Mouse (Mus musculus) ovary, postnatal 10 days (tissue): ENCODE measurements around the gene Mad1l1.

Source experiments
- DNase-seq: peaks from one replicate; pipeline ENCODE4 v3.0.0; 2022; ENCODE audit warnings: low spot score

Gene Mad1l1

GRCm38 (mm10) chr5:140215471-140216087, 105.8 kb downstream of the Mad1l1 start:
- DNase-seq = no peak

GRCm38 (mm10) chr5:140213001-140213400, 108.4 kb downstream of the Mad1l1 start:
- DNase-seq = no peak

GRCm38 (mm10) chr5:140210417-140211184, 110.8 kb downstream of the Mad1l1 start:
- no peak for DNase-seq

GRCm38 (mm10) chr5:140208743-140209409, 112.5 kb downstream of the Mad1l1 start:
- DNase-seq = no peak

- DNase-seq = no peak
These were observed 114.3 kb downstream of the Mad1l1 start for GRCm38 (mm10) chr5:140206726-140207703.

GRCm38 (mm10) chr5:140205991-140206390, 115.4 kb downstream of the Mad1l1 start:
- no peak for DNase-seq

GRCm38 (mm10) chr5:140204465-140204864, 116.9 kb downstream of the Mad1l1 start:
- no peak for DNase-seq

GRCm38 (mm10) chr5:140204037-140204436, 117.3 kb downstream of the Mad1l1 start:
- no peak for DNase-seq

GRCm38 (mm10) chr5:140202451-140202850, 118.9 kb downstream of the Mad1l1 start:
- DNase-seq = no peak

- DNase-seq = no peak
These were observed 119.8 kb downstream of the Mad1l1 start for GRCm38 (mm10) chr5:140201566-140201965.

GRCm38 (mm10) chr5:140201109-140201508, 120.2 kb downstream of the Mad1l1 start:
- DNase-seq = no peak

- DNase-seq = peak; percentile 61
These were observed 123.6 kb downstream of the Mad1l1 start for GRCm38 (mm10) chr5:140197705-140198104.

GRCm38 (mm10) chr5:140196446-140196845, 124.9 kb downstream of the Mad1l1 start:
- no peak for DNase-seq

- DNase-seq = no peak
These were observed 127.2 kb downstream of the Mad1l1 start for GRCm38 (mm10) chr5:140194173-140194572.

GRCm38 (mm10) chr5:140191539-140191938, 129.8 kb downstream of the Mad1l1 start:
- DNase-seq = no peak

GRCm38 (mm10) chr5:140186351-140186750, 135.0 kb downstream of the Mad1l1 start:
- DNase-seq = no peak

- no peak for DNase-seq
These were observed 135.6 kb downstream of the Mad1l1 start for GRCm38 (mm10) chr5:140185757-140186156.

GRCm38 (mm10) chr5:140183387-140183786, 138.0 kb downstream of the Mad1l1 start:
- DNase-seq = no peak

- no peak for DNase-seq
These were observed 139.0 kb downstream of the Mad1l1 start for GRCm38 (mm10) chr5:140182351-140182750.

- DNase-seq = no peak
These were observed 141.3 kb downstream of the Mad1l1 start for GRCm38 (mm10) chr5:140180016-140180415.

- DNase-seq = peak; percentile 4
These were observed 143.2 kb downstream of the Mad1l1 start for GRCm38 (mm10) chr5:140178058-140178690.
